Mouse (Mus musculus) thymus, postnatal 0 days (tissue): ENCODE results near the gene Pigw. TPM values are rescaled to one million over a fixed set of nuclear protein-coding genes. Genes with fewer than 3 reads are reported as not detected.

Experiments
- microRNA-seq: library from miRNA; unstranded; fragments of <30 nt; microRNA quantifications from one replicate; pipeline ENCODE4, GENCODE M21; 2016; ENCODE audit warnings: borderline number of aligned reads
- polyA plus RNA-seq: library from polyadenylated mRNA; unstranded; fragments of >200 nt; fragmentation: Nextera tagmentation; extraction: Ambion mirVana; gene quantifications from 2 replicates; pipeline ENCODE4 v1.2.1, GENCODE M21; 2015

Gene Pigw
- polyA plus RNA-seq, 1 experiment from 2014 or later, result 2.4 TPM

Small RNA genes within 50 kb of the gene (microRNA-seq; reads per million reads assigned to microRNA genes)
- not detected for gene Gm23564

Other genes starting within 250 kb of the Pigw start
- gene Mrm1, start 60.8 kb downstream of the Pigw start, polyA plus RNA-seq, result 14.1 and 15.1 TPM in 2 replicates
- gene Dhrs11, start 51.3 kb downstream of the Pigw start, polyA plus RNA-seq, result 12.0 and 12.2 TPM in 2 replicates
- gene Ggnbp2, start 9.5 kb downstream of the Pigw start, polyA plus RNA-seq, result 80.3 and 100 TPM in 2 replicates
- gene Myo19, start 137 bp downstream of the Pigw start, polyA plus RNA-seq, result 3.0 and 3.1 TPM in 2 replicates
- 68.4 and 74.4 TPM in 2 replicates for gene Znhit3, start 36.1 kb upstream of the Pigw start, polyA plus RNA-seq
- gene Car4, start 77.5 kb upstream of the Pigw start, polyA plus RNA-seq, result 8.9 and 10.1 TPM in 2 replicates